Mouse (Mus musculus): Measurements from ENCODE around the gene Zfhx2. TPM values are rescaled to one million over a fixed set of nuclear protein-coding genes. Genes with fewer than 3 reads are reported as not detected.

Gene Zfhx2
- total RNA-seq, 2 experiments from 2014 or later: 52.0 to 64.3 TPM

DNA sequence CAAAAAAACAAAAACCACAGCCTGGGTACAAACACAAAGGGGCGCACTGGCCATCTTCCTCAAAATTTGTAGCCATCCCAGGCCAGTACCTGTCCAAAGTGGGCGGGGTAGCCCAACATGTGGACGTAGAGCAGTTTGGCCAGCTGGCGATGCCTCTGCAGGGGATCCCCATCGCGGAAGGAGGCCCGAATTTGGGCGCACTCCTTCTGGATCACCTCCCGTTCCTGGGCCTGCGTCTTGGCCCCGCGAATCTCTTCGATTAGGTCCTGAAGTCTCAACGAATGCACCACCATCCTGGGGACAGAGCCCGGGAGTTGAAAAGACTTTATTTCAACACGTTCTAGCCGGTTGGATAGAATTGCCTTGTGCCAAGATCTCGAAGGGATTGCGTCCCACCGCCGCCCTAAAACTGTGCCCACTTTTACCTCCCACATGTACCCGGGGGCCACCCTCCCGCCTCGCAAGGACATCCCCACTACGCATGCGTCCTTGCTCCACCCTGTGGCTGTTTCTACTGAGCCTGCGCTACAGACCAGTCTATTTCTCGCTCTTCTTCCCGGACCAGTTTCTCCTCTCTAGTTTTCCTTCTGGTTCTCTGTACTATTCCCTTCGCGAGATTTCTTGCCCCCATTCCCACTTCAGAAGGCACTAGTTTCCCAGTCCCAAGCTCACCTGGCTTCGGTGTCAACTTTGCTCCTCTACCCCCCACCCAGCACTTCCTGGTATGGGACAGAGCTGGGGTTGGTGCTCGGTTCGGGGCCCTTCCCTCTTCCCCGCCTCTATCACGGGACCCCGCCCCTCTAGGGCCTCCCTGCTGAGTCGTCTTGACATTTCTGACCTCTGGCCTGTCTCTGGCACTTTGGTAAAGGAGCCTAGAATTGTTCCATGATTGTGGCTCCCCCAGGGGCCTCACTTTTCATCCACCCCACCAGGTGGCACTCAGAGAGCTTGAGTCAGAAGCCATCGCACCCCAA lies 14.0 kb upstream of the Zfhx2 start, which contains the start of gene Ap1g2:
Gene Ap1g2, minus strand, starts transcription at position 758 of the 974 bp plus-strand sequence.
- DNase-seq: peak; percentile 88

DNA sequence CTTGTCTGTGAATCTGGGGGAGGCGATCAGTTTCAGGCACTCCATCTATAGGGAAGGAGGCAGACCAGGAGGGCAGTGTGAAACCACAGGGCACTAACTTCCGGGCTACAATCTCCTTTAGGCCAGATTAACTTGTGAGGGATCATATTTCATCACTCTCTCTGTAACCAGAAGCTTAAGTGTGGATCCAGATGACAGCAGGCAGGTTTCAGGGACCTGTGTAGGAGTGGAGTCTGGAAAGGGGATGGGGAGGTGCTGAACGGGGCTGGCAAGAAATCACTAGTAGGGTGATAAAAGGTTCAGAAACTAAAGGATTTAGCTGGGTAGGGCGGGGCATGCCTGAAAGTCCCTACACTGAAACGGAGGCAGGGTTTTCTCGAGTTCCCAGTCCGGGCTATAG lies 13.3 kb upstream of the Zfhx2 start:
- DNase-seq: no peak

DNA sequence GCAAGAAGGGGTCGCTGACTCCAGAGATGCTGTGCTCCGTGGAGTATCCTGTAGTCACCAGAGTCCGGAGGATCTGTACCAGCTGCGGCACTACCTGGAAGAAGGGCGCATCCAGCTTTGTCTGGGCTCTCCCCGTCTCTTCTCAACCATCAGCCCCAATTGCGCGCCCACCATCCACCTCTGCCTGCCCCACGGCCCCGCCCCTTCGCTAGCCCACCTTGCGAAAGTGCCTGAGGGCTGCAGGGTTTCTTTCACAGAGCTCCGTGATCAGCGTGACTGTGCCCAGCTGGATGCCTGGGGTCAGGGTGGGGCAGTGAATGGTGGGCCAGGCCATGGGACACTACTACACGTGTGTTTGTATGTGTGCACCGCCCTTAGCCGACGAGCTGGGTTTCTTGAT lies 12.2 kb upstream of the Zfhx2 start:
- no peak for DNase-seq

DNA sequence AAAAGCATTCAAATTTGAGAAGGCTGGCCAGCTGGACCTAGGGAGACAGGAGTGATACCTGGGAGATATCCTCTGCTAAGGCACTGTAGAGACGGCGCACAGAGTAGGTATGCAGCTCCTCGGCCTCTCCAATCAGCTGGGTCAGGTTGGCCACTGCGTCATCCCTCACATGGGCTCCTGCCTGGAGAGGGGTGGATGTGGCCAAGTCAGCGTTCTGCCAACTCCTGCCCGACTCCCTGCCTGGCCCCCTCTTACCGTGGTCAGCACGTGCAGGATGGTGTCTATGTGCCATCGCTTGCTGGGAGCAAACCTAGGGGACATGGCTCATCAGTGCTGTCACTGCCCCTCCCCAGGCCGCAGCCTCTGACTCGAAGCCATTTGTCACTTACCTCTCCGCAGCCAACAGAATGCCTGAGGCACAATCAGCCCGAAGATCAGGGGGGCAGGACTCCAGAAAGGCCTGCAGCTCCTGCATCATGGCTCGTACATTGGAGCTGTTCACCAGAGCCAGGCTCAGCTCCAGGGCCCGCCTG lies 10.2 kb upstream of the Zfhx2 start:
- no peak for DNase-seq

DNA sequence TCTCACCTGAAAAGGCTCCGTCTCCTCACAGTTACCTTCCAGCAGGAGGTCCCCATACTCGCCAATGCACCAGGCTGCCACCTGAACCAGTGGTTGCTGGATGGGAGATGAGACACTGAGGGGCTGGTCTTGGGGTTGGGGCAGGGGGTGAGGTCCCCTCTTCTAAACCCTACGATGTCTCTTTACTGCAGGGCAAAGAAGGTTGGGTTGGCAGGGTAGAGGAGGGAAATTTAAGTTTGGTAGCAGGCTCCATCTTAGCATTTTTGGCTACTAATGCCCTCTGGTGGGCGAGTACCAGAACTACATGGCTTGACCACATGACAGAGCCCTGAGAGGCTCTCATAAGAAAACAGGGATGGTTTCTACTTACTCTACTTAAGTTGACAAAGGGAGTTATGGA lies 9.5 kb upstream of the Zfhx2 start:
- peak in 1 of 2 experiments; percentile 51 for DNase-seq

DNA sequence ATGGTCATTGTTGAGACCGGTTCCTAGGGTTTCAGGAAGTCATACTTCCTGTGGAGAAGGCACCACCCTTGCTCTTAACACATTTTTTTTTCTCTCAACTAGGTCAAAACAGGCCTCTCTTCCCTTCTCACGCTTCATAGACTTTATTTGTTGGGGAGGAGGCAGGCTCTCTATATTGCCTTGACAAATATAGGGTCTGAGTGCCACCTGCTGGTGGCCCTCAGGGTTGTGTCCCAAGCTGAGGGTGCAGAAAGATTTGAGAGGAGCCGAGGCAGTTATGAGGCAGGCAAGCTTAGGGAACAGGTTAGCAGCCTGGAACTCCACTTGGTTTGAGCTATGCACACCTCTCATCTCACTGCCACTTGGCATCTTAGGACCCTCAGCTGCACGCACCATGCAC lies 5.9 kb upstream of the Zfhx2 start:
- DNase-seq: no peak

DNA sequence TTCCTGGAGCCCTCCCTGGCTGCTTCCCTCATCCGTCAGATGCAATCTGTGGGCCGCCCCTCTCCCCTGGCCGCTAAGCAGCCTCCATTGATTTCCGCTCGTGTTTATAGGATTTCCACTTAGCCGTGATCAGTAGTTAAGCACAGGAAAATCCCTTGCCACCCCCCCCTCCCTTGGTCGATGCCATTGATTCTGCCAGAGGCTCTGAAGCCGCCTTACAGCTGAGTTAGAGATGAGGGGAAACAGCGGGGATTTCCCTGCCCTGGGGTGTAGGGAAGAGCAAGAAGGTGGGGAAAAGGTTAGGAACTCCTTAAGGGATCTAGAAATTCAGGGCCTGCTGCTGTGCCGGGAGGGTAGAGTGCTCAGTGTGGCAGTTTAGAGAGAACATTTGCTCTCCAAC lies 5.5 kb upstream of the Zfhx2 start:
- DNase-seq: no peak

DNA sequence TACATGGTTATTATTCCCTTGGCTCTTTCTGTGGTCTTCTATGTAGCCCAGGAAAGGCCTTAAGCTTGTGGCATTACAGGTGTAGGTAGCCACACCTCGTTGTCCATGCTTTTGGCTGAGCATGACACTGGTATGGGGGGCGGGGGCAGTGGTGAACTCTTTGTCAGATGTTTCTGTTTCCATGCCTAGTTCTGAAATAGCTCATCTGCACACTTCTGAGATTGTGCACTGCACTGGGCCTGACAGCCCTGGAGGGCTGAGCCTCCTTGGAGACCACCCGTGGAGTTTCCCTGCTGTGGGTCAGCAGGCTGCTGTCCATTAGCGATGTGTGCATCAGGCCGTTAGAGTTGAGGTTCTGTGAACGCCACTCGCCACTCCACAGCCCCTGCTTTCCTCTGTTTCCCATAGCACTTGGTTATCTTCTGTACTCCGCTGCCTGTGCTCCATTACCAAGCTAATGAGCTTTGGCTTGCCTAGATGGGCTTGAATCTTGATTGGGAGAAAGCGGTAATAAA lies 4.5 kb upstream of the Zfhx2 start:
- DNase-seq: no peak

DNA sequence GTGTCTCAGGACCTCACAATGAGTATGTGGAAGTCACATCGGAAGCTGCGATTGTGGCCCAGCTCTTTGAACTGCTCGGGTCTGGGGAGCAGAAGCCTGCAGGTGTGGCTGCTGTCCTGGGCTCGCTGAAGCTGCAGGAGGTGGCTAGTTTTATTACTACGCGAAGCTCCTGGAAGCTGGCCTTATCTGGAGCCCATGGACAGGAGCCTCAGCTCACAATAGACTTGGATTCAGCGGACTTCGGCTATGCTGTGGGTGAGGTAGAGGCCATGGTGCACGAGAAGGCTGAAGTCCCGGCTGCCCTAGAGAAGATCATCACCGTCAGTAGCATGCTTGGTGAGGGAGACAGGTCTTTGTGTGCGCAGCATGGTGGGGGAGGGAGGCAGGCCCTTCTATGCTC lies 3.5 kb upstream of the Zfhx2 start:
- no peak for DNase-seq

DNA sequence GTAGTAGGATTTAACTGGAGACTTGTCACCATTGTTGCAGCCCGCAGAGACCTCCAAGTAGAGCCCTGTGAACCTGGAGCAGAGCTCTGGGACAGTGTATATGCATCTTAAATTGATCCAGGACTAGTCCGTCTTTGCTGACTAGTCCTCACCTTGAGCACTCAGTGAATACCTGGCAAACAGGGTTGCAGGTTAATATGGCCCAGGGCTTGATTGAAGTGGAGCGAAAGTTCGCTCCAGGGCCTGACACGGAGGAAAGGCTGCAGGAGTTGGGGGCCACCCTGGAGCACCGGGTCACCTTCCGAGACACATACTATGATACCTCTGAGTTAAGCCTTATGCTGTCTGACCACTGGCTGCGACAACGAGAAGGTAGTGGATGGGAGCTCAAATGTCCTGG lies 3.1 kb upstream of the Zfhx2 start:
- DNase-seq: no peak

DNA sequence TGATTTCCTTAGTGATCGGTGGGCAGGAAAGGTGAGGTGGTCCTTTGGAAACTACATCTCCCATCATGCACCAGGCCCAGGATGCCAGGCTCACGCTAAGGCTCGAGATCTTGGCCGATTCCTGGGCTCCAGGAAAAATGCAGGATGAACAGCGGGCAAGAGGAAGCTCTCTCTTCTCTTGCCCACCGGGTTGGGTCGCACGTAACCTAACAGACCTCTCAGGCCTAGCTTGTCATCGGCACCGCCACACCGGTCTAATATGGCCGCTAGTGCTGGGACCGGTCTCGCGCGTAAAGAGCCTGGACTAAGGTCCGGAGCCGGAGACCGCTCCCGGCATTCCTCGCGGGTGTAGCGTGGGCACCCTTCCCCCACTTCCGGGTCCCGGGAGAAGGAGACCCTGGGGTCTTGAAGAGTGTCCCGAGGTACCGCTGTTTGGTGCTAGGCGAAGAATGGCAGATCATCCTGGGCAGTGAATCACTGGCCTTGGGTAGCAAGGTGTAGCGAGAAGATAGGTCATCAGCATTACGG lies 2.6 kb upstream of the Zfhx2 start, which contains the start of gene Thtpa:
Gene Thtpa, plus strand, starts transcription at position 81 of the 528 bp plus-strand sequence.
- peak; percentile 81 to 84 for DNase-seq

DNA sequence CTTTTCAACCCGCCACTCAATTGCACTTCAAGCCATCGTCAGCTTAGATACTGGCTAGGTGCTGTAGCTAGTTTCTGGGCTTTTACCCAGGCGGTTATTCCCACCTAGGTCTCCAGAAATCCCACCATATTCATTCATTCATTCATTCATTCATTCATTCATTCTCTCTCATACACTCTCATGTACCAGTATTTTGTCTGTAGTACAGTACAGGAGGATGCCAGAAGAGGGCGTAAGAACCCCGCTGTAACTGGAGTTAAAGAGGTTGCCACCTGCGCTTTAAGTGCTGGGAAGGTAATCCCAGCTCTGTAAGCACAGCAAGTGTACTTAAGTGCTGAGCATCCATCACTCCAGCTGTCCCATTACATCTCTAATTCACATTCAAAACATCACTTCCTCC lies 1.8 kb upstream of the Zfhx2 start:
- no peak for DNase-seq

DNA sequence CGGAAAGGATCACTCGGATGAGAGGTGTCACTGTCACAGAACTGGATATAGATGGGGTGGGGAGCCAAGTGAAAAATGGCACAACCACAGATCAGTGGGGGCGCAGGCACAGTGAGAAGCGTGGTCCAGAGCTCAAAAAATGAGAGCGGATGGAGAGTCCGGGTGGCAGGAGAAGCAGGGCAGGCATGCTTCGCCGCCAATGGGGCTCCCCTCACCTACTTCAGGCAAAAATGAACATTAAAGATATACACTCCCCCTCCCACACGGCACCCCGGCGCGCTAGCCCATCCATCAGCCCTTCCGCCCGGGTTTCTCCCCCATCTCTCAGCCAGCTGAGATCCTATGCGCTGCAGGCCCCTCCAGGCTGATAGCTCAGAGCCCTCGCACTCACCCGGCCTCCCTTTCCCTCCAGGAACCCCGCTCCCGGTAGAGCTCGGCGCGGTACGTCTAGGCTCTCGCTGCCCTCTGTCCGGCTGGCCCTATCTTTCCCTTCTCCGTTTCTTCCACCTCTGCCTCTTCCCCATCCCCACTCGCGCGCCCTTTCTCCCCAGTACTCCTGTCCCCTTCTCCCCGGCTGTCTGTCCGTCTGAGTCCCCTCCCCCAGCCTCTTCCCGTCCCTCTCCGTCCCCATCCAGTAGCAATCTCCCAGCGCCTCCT lies 787 bp downstream of the Zfhx2 start:
- DNase-seq: no peak

DNA sequence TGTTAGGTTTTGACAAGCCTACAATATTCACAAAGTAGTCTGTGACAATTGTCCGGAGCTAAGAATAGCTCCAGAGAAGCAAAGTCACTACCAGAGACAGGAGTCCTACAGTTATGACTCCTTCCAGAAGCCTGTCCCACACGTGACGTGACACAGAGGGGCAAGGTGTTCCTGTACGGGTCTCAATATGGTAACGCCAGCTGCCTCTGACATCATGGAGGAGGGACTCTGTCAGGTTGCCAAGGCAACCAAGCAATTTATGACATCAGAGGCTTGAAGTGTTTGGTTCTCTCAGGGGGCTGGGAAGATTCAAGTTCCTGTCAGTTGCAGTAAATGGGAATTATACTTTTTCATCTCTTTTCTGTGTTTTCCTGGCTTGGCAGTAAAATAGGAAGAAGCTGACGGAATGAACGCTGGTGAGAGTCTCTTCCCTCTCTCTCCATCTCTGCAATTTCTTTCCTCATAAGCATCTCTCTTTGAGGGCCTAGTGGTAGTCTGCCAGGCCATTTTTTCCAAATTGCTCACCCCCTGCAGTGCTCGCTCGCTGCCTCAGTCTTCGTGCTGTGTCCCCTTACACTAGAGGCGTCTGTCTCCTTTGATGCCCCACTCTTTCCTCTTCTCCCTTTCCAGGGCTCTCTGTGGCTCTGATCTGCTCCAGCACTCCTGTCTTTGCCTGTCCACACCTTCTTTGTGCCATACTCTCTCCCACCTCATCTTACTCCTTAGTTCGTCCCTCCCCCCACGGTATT lies 2.8 kb downstream of the Zfhx2 start:
- no peak for DNase-seq

DNA sequence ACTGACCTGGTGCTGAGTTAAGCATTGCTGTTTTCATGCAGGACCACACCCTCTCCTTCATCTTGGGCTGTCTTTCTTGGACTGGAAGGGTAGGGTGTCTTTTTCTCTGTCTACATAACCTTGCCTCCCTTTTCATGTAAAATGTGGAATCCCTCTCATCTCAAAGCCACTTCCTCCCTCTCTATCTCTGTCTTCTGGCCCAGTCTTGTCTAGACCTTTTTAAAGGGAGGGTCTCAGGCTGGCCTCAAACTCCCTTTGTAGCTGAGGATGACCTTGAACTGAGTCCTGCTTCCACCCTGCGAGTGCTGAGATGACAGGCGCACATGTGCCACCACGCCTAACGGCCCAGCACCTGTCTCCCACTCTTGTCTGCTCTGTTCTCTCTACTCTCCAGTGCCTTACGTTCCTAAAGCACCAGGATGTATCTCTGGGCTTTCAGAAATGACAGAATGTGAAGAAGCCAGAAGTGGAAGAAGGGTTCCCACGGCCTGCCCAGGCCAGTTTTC lies 6.1 kb downstream of the Zfhx2 start:
- no peak for DNase-seq

DNA sequence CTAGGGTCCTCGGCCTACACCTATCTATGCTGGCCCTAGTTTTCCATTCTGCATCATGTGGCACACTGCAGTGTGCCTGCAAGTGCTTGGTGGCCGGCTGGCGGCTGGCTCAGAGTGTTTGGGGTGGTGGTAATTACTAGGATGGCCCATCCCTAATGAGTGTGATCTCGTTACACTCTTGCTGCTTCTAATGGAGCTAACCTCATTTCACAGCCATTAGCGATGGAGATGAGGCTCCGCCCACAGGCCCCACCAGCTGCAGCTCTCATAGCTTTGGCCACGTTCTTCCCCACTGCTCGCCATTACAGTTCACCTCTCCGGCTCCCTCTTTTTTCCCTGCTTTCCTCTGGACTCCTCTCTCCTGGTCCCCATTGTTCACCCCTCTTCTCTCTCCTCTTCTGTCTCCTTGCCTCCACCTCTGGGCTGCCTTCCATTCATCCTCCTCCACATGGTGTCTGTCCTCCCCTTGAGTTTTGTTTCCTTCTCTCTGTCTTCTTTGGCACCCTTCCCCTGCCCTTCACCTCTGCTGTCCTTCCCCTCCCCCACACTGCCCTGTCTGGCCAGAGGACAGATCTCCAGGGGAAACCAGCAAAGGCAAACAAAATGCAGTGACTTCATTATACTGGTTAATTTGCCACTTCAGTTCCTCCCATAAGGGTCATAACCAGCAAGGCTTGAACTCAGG lies 6.7 kb downstream of the Zfhx2 start:
- DNase-seq: no peak

DNA sequence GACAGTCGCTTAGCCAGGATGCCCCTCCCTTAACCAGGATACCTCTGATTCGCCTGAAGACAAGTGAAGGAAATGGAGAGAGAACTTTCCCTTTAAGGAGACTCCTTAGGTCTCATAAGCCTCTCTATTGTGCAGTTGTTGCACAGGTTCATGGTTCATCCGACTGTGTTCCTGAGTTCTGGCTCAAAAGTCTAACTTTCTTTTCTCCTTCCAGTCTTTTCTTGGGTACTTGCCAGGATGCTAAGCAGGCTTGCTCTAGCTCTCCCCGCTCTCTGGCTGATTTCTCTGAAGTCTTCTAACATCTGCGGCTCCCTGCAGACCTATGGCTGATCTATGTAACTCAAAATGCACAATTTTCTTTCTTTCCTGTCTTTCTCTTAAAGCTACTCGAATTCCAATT lies 8.6 kb downstream of the Zfhx2 start:
- DNase-seq: no peak

DNA sequence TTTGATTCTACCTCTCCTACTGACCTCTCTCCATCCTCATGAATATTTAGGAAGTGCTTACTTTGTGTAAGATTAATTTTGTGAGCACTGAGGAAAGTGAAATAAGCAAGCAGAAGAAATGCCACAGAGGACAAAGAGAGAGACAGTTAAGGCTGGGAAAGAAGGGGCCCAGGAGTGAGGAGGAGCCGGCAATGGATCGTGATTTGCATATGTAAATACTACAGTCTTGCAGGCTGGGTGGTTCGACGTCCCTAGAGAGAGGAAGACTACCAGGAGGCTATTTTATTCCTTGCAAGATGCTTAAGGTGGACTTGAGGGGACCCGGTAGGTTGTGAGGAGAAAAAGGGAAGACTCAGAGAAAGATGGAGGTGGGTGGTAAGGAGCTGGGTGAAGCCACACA lies 11.0 kb downstream of the Zfhx2 start:
- DNase-seq: no peak

DNA sequence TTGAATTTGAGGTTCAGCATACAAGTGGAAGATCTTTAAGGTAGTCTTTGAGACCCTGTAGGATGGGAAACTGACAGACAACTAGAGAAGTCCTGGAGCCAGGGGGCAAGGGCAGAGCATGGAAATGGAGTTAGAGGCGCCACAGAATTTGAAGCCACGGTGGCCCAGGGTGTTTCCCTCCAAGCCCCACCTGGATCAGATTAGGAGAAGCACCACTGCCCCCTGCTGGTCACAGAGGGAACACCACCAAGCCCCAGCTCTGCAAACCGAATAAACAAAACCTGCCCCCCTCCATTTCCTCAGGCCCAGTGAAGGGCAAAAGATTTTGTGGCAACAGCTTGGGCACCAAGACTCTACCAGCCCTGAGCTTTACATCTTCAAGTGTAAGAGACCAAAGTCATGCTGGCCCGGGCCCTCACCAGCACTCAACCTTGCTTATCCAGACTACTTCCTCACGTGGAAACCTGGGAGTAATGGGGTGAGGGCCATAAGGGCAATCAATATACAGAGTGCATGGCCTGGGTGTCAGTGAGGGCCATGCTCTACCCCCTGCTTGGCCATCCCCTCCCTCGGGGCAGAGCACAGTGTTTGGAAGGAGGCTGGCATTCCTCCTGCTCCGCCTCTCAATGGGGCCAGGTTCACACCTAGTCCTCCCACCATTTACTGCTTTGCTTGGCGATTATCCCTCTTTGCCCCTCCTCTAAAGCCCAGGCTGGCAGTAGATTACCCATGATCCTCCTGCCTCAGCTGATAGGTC lies 12.7 kb downstream of the Zfhx2 start:
- DNase-seq: peak in 1 of 2 experiments; percentile 67

DNA sequence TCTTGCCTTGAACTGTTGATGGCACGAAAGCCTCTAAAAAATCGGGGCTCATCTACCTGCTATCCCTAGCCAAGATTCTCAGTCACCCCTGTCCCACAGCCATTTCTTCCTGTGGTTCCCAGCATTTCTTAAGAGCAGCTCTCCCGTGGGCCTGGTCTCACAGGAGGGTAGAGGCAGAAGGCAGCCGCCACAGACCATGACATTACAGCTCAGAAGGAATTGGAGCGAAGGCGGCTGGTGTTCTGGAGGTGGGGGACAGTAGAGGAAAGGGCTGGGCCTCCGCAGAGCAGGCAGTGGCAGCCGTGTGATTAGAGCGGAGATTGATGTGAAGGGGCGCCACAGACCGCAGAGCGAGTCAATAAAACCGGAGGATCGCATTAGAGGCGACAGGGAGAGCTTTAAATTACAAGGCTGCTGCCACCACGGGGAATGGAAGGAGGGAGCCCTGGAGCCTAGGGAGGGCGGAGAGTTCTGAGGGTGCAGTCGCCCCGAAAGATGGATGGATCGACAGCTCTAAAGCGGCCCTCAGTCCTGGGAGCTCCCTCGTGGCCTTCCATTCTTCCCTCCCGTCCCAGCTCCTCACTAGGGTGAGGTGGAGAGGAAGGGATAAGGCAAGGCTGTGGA lies 13.6 kb downstream of the Zfhx2 start:
- no peak for DNase-seq
